Mouse (Mus musculus) heart, embryonic 11.5 days (tissue): ENCODE data around the gene Uap1l1. TPM values are rescaled to one million over a fixed set of nuclear protein-coding genes. Genes with fewer than 3 reads are reported as not detected.

Experiments used
- ATAC-seq: fragments of 200-750 bp; cut with Nextera tagmentation; replicated peaks from 2 replicates; pipeline ENCODE4 v1.8.0; 2017; ENCODE audit warnings: moderate library complexity; ENCODE audit not compliant: insufficient number of reproducible peaks, low FRiP score, low TSS enrichment
- H3K27ac ChIP-seq: fragments of 300-500 bp; sonication (generic); 2 replicates; pipeline ENCODE4 v1.5.1; 2014; ENCODE audit warnings: mild to moderate bottlenecking, low read depth, low read length
- H3K27me3 ChIP-seq: fragments of 300-500 bp; sonication (generic); 2 replicates; pipeline ENCODE4 v1.6.1; 2014; ENCODE audit warnings: mild to moderate bottlenecking, low read length, mixed read lengths; ENCODE audit not compliant: control insufficient read depth, insufficient read depth
- H3K36me3 ChIP-seq: fragments of 300-500 bp; sonication (generic); 2 replicates; pipeline ENCODE4 v1.6.1; 2014; ENCODE audit warnings: mild to moderate bottlenecking, low read length, moderate library complexity, mixed read lengths; ENCODE audit not compliant: control insufficient read depth, insufficient read depth
- H3K4me1 ChIP-seq: fragments of 300-500 bp; sonication (generic); 2 replicates; pipeline ENCODE4 v1.6.1; 2014; ENCODE audit warnings: low read length; ENCODE audit not compliant: control insufficient read depth, insufficient read depth
- H3K4me2 ChIP-seq: fragments of 300-500 bp; sonication (generic); 2 replicates; pipeline ENCODE4 v1.6.1; 2014; ENCODE audit warnings: mild to moderate bottlenecking, moderate library complexity
- H3K4me3 ChIP-seq: fragments of 300-500 bp; sonication (generic); 2 replicates; pipeline ENCODE4 v1.5.1; 2014; ENCODE audit warnings: low read depth, low read length
- H3K9ac ChIP-seq: fragments of 300-500 bp; sonication (generic); 2 replicates; pipeline ENCODE4 v1.6.1; 2014; ENCODE audit warnings: mild to moderate bottlenecking, low read depth, low read length, moderate library complexity
- H3K9me3 ChIP-seq: fragments of 300-500 bp; sonication (generic); replicated peaks from 2 replicates; pipeline ENCODE4 v1.6.1; 2016; ENCODE audit warnings: low read length; ENCODE audit not compliant: control insufficient read depth
- WGBS: fragments of 180-500 bp; shearing (Covaris S2); extraction: QIAGEN DNeasy Blood & Tissue Kit; methylation state at CpG from one replicate; pipeline ENCODE4 v1.1.7; 2014; ENCODE audit not compliant: insufficient replicate concordance; 5-methylcytosine and 5-hydroxymethylcytosine counted together
- polyA plus RNA-seq: library from polyadenylated mRNA; unstranded; fragments of >200 nt; fragmentation: Nextera tagmentation; extraction: Ambion mirVana; gene quantifications from 2 replicates; pipeline ENCODE4 v1.2.1, GENCODE M21; 2014

Uap1l1 gene
- polyA plus RNA-seq, 1 experiment from 2014 or later = 10.8 TPM

DNA sequence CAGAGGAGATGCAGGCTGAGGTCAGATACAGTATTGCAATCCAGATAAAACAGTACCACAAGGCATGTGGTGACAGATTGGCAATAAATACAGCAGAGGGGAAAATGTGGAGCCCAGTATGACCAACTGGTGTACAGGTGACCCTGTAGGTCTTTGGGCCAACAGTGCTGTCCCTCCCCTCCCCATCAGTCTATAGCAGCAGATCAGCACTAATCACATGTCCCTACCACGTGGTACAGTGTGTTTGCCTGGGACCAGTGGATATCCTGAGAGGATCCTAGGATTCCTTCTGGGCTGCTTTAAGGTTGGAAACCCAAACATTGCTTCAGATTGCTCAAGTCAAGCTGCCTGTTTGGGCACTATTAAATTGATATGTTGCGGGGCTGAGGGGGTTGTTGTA lies 31.9 kb downstream of the Uap1l1 start:
- ATAC-seq = no peak
- Histone ChIP-seq H3K4me3 (peak overlapping the region; percentile 96), H3K4me1 (peaks cover 8% of the 10 kb centered on the region), H3K4me2 (peak overlapping the region; percentile 97), H3K36me3 (peaks cover 30% of the 10 kb centered on the region), H3K9me3 (no peaks in the 10 kb centered on the region), H3K27me3 (no peaks in the 10 kb centered on the region), H3K9ac (peak overlapping the region; percentile 89), H3K27ac (no peak overlapping the region)
- 81% methylated on average over 2 of the region's 2 CpGs for WGBS

- Histone ChIP-seq H3K36me3 (peaks cover 23% of the 10 kb centered on the region), H3K9me3 (no peaks in the 10 kb centered on the region), H3K9ac (peak within 1 kb of the TSS; percentile 97), H3K4me2 (peak within 1 kb of the TSS; percentile 97), H3K4me3 (peak within 1 kb of the TSS; percentile 96), H3K4me1 (peaks cover 8% of the 10 kb centered on the region), H3K27me3 (no peaks in the 10 kb centered on the region), H3K27ac (peak within 1 kb of the TSS; percentile 92)
- WGBS = under 1% methylated on average over 76 of the region's 78 CpGs
- ATAC-seq = peak; percentile 94
Observed at GRCm38 (mm10) chr2:25332286-25333160, 33.0 kb downstream of the Uap1l1 start, which contains the start of gene Man1b1. TSS of gene Man1b1 (plus strand) at chr2:25332338.

GRCm38 (mm10) chr2:25331470-25331869 lies 34.0 kb downstream of the Uap1l1 start:
- Histone ChIP-seq H3K9ac (peak overlapping the region; percentile 97), H3K4me3 (peak overlapping the region; percentile 96), H3K27ac (no peak overlapping the region), H3K27me3 (no peaks in the 10 kb centered on the region), H3K36me3 (peaks cover 16% of the 10 kb centered on the region), H3K4me2 (peak overlapping the region; percentile 97), H3K9me3 (no peaks in the 10 kb centered on the region), H3K4me1 (peaks cover 8% of the 10 kb centered on the region)
- ATAC-seq = no peak
- WGBS = 52% methylated on average over 9 of the region's 9 CpGs

DNA sequence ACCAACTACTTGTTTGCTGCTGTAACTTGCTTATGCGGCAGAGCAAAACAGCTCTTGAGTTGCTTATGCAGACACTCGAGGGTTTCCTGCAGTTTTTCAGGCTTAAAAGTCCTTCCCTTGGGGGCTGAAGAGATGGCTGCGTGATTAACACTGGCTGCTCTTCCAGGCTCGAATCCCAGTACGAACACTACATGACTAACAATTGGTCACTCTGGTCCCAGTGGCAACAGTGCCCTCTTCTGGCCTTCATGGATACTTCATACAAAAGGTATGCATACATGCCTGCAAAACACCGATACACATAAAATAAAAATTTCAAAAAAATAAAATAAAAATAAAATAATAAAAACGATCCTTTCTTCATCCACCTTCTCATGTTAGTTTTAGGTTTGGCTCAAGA lies 37.0 kb downstream of the Uap1l1 start:
- no peaks in the 10 kb centered on the region for H3K9me3 ChIP-seq
- WGBS = 40% methylated on average over 7 of the region's 7 CpGs
- H3K4me1 ChIP-seq = peaks cover 4% of the 10 kb centered on the region
- H3K27me3 ChIP-seq = 0 out of 2 replicates have a peak, but pooled peaks cover 3% of the 10 kb centered on the region
- no peak overlapping the region for H3K4me2 ChIP-seq
- H3K27ac ChIP-seq = no peak overlapping the region
- no peak overlapping the region for H3K9ac ChIP-seq
- ATAC-seq = no peak
- H3K4me3 ChIP-seq = no peak overlapping the region
- no peaks in the 10 kb centered on the region for H3K36me3 ChIP-seq

- H3K4me1 ChIP-seq = no peaks in the 10 kb centered on the region
- no peak overlapping the region for H3K9ac ChIP-seq
- H3K36me3 ChIP-seq = no peaks in the 10 kb centered on the region
- 67% methylated on average over 2 of the region's 2 CpGs for WGBS
- peaks cover 10% of the 10 kb centered on the region for H3K27me3 ChIP-seq
- no peaks in the 10 kb centered on the region for H3K9me3 ChIP-seq
- no peak for ATAC-seq
- no peak overlapping the region for H3K4me2 ChIP-seq
- H3K4me3 ChIP-seq = no peak overlapping the region
- H3K27ac ChIP-seq = no peak overlapping the region
Observed at GRCm38 (mm10) chr2:25326036-25326435, 39.4 kb downstream of the Uap1l1 start.

DNA sequence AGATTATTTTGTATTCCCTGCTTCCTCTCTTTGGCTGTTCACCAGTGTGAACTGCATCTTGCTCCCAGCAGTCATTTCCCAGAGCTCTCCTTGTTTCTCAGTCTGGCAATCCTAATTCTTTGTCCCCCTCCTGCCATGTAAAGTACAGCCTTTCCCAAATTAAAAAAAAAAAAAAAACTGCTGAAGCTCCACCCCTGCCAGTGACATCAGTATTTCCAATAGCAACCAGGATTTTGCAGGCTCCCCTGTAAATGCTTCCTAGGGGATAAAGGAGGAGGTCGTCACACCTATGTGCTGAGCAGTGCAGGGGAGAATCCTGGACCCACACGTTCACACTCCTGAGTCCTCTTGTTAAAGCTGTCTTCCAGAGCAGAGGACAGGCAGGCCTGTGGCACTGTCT lies 45.4 kb downstream of the Uap1l1 start:
- 21% methylated on average over 2 of the region's 2 CpGs for WGBS

DNA sequence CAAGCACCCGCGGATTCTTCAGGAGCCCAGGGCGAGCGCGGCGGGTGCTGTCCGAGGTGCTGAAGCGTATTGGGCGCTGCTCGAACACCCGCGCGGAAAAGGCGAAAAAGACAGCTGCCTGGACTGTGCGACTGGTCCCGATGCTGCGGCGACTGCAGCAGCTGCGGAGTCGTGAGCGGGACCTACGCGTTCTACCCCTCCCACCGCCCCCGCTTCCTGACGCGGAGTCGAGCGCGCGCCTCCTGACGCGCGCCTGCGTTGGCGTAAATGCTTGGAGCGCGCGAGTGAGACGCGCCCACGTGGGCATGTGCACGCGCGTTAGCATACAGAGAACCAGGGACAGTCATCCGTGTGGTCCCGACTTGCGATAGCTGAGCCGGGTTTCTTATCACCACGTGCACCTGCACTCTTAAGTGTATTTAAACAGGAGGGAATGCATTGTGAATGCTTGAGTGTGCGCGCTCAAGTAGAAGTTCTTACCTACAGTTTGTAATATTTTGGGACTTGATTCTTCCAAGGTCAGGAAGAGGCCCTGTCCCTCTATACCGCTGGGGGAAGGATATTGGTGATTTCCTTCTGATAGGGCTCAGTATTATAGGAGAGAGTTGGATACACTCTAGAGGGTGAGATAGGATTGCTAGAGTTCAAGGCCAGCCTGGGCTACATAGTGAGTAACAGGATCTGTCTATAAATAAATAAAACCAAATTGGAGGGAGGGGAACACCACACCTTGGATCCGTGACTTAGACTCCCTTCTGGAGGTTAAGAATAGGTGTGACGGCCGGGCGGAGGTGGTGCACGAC lies 46.3 kb downstream of the Uap1l1 start, which contains the start of gene Grin1:
Grin1 (minus strand) TSS at position 217 of the 803 bp plus-strand sequence.
- no peaks in the 10 kb centered on the region for H3K9me3 ChIP-seq
- H3K9ac ChIP-seq = no peak within 1 kb of the TSS
- H3K27ac ChIP-seq = no peak within 1 kb of the TSS
- H3K27me3 ChIP-seq = peaks cover 69% of the 10 kb centered on the region
- peak within 1 kb of the TSS; percentile 34 for H3K4me3 ChIP-seq
- ATAC-seq = no peak
- H3K4me1 ChIP-seq = peaks cover 8% of the 10 kb centered on the region
- WGBS = 10% methylated on average over 58 of the region's 58 CpGs
- H3K36me3 ChIP-seq = no peaks in the 10 kb centered on the region
- H3K4me2 ChIP-seq = peak within 1 kb of the TSS; percentile 63

More for the DNA sequence above, 45.4 kb downstream of the Uap1l1 start:
- no peak for ATAC-seq
- Histone ChIP-seq H3K9me3 (no peaks in the 10 kb centered on the region), H3K36me3 (no peaks in the 10 kb centered on the region), H3K27ac (no peak overlapping the region), H3K27me3 (peaks cover 62% of the 10 kb centered on the region), H3K4me3 (no peak overlapping the region), H3K4me2 (no peak overlapping the region), H3K9ac (no peak overlapping the region), H3K4me1 (peaks cover 8% of the 10 kb centered on the region)

DNA sequence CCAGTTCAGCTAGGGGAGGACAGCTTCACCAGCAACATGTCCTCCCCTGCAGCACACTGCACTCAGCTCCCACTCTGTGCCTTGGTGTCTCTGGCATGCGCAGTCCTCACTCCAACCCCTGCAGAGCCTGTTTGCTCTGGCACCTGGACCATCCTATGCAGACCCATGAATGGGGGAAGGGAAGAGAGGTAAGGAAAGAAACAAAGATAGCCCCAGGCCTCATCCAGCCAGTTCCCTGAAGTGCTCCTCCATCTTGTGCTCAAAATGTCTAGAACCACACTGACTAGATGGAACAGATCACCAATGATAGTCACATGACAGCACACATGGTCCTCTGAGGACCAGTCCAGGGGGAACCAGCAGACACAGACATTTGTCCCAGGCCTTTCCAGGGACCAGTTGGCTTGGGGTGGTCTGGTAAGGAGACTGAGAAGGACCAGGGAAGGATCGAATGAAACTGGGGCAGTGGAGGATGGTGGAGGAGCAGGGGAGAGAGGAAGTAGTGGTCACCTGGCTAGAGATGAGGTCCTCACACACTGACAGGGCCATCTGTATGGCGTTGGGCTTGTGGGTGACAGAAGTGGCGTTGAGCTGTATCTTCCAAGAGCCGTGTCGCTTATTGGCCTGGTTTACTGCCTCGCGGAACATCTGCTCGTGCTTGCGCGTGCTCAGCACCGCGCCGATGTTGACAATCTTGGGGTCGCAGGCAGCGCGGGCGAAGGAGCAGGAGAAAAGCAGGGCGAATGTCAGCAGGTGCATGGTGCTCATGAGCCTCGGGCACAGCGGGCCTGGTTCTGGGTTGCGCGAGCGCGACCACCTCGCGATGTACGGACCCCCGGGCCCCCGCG lies 47.1 kb downstream of the Uap1l1 start:
- Histone ChIP-seq H3K4me2 (peak overlapping the region; percentile 63), H3K9ac (no peak overlapping the region), H3K4me1 (peaks cover 8% of the 10 kb centered on the region), H3K27ac (no peak overlapping the region), H3K27me3 (peaks cover 76% of the 10 kb centered on the region), H3K4me3 (peak overlapping the region; percentile 34), H3K9me3 (no peaks in the 10 kb centered on the region), H3K36me3 (no peaks in the 10 kb centered on the region)
- WGBS = 7% methylated on average over 31 of the region's 31 CpGs
- ATAC-seq = no peak
